Mouse (Mus musculus): Measurements from ENCODE around the gene Megf11. TPM values are rescaled to one million over a fixed set of nuclear protein-coding genes. Genes with fewer than 3 reads are reported as not detected.

Gene Megf11
- total RNA-seq, 2 experiments from 2014 or later, result 2.0 to 3.0 TPM

DNA sequence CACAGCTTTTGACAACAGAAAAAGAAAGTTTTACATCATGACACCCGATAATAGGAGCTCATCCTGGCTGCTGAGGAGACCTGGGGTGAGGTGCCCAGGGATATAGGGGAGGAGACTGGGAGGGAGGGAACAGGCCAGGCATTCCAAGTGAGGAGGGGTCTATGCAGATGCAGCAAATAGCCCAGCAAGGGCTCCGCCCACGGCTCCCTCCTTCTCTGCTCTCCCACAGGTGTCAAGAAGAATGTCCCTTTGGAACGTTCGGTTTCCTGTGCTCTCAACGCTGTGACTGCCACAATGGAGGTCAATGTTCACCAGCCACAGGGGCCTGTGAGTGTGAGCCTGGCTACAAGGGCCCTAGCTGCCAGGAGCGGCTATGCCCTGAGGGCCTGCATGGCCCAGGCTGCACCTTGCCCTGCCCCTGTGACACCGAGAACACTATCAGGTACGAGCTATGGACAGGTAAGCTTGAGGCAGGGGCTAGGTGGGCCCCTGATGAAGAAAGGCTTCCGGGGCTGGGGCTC lies 267.5 kb downstream of the Megf11 start:
- DNase-seq, result no peak

DNA sequence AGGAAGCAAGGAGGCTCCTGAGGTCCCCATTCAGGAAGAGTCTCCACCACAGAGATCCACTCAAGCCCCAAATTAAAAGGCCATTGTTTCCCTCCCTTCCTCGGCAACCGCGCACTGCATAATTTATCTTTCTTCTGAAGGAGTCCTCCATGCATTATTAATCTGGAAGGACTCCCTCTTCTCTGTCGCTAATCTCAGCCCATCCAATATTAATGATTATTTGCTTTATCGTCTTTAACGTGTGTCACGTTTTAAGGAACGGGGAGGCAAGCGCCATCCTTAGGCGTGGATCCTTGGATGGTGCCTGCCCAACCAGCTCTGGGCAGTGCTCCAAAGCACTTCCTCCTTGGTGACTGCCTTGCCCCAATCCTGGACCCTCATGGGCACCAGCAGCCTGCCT lies 269.3 kb downstream of the Megf11 start:
- no peak for DNase-seq

DNA sequence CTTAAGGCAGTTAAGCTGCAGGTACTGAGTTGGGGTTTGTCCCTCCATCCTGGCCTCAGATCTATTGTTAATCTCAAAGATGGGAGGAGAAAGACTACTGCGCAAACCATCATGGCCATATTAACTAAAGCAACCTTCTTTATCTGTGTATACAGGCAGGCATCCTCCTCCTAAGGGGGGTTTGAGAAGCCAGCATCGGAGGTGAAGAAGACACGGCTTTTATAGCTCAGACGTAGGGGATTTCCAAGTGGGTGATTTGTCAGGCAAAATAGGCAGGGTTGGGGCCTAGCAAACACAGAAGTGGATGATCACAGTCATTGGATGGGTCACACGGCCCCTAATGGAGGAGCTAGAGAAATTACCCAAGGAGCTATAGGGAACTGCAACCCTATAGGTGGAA lies 271.2 kb downstream of the Megf11 start:
- no peak for DNase-seq

DNA sequence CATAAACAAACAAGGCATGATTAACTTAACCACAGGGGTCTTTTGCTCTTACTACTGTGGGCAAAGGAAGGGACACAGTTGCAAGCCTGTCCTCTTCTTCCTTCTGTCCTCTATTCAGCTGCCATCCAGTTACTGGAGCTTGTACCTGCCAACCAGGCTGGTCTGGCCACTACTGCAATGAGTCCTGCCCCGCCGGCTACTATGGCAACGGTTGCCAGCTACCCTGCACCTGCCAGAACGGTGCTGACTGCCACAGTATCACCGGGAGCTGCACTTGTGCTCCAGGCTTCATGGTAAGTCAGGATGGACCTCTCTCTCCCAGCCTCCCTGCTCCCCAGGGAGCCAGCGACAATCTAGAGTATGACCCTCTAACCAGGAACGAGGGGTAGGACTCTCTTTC lies 274.8 kb downstream of the Megf11 start:
- DNase-seq, result no peak

DNA sequence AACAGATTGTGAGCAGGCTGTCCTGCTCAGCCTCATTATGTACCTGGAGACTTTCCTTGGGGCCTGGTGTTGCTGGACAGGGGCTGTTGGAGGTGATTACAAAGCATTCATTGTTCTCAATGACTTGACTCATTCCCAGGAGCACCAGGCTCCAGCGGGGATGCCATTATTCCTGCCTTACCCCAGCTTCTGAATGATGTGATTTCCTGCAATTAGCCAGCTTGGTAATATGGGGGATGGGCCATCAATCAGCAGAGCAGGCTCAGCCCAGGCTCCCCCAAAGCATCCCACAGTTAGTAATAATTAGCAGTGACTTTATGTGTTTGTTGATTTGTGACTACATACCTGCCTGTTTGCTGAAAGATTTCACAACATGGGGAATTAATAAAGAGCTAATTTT lies 279.2 kb downstream of the Megf11 start:
- no peak for DNase-seq

DNA sequence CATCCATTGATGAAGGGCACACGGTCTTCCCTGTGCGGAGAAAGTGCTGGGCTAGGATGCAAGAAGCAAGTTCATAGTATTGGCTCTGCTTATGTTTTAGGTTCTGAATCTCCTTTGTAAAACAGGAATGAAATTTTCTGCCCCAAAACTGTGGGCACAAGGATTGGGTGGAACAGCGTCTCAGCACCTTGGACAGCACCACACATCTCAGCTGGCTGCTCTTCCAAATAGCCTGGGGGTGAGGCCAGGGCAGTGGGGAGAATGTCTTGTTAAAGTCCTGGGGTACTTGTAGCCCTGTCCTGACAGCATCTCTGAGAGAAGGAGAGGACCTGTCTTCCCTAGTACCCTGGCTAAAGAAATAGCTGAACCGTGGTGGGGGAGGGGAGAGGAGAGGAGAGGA lies 281.1 kb downstream of the Megf11 start:
- peak; percentile 62 for DNase-seq

DNA sequence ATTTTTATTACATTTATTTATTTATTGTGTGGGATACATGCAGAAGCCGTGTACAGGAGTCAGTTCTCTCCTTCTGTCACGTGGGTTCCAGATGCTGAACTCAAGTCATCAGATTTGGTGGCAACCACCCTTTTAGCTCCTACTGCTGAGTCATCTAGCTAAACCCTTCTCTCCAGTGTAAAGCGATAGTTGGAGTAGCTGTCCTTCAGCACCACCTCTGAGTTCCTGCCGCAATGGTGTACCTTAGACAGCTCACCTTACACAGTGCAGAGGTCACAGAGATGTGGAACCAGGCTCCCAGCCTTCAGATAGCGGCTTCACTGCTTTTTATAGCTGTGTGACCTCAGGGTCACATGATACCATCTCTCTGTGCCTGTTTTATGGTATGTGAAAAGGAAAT lies 282.1 kb downstream of the Megf11 start:
- DNase-seq, result peak; percentile 26

DNA sequence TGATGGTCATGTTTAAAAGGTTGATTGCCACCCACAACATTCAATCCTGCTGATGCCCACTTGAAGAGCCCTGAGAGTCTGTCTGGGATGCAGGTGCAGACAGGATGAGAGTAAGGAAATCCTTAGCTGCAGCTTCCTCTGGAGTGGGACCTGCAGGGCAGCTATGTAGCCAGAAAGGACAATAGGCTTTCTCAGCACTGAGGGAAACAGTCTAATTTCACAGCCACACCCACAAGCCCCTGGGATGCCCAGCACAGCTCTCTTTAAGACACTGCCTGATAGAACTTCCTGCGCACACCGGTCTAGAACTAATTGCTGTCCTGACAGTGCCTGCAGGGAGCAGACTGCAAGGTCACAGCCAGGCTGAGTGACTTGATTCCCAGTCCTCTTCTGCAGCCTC lies 282.6 kb downstream of the Megf11 start:
- DNase-seq, result no peak

DNA sequence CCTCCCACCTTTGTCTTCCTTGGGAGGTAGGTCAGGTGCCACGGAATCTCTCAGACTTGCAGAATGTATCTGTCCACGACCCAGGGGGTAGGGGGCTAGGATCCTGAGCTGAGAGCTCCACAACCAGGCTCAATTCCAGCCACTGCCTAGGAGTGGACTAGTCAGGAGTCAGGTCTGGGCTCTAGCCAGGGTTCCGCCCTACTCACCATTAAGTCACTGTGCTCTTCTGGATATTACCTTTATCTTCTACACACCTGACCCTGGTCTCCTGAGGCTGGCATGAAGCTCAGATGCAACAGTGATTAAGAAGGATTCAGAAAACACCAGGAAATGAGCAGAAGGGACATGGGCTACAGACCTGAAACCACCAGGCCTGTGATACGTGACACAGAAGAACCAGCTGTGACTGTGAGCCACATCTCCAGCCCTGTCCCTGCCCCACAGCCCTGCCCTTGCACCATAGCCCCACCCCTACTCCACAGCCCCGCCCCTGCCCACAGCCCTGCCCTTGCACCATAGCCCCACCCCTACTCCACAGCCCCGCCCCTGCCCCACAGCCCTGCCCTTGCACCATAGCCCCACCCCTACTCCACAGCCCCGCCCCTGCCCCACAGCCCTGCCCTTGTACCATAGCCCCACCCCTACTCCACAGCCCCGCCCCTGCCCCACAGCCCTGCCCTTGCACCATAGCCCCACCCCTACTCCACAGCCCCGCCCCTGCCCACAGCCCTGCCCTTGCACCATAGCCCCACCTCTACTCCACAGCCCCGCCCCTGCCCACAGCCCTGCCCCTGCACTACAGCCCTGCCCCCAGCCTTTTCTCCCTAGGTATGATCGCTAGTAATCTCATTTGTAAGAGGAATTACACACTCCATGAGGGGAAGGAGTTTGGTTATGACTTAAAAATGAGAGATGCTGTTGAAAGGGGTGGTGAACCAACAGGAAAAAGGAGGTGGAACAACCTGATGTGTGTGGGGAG lies 286.2 kb downstream of the Megf11 start:
- DNase-seq, result peak; percentile 21

DNA sequence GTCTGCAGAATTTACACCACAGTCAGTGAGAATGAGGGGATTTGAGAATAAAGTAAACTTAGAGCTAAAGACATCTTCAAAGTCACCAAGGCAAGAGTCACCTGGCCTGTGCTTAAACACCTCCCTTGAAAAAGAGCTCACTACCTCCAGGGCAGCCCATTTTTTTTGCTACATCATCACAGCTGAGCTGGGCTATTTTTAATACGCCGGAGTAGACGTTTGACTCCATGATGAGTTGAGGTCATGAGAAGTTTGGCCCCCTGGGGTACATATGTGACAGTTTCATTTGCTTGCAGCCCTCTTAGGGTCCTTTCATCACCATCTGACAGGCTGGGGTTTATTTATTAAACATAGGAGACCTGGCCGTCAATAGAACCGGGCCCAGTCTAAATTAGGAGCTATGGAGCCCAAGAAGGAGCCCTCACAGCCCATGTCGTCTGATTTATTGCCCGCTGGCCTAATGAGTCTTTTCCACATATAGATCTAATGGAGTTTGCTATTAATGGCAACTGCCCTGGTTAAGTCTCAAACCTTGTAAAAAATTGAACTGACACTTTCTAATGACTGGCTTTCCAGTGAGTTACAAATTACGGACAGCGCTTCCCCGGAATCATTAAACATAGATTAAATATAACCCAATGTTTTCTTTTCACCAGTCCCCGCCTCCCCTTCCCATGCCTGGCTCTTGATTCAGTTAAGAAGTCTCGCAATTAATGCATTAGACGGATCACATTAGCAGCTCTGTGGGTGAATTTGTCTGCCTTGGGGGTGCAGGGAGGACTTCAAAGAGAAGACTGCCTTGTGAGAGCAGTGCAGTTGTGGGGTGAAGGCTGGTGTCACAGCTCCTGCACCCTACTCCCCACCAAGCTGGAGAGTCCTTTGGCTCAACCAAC lies 301.9 kb downstream of the Megf11 start:
- DNase-seq, result no peak

DNA sequence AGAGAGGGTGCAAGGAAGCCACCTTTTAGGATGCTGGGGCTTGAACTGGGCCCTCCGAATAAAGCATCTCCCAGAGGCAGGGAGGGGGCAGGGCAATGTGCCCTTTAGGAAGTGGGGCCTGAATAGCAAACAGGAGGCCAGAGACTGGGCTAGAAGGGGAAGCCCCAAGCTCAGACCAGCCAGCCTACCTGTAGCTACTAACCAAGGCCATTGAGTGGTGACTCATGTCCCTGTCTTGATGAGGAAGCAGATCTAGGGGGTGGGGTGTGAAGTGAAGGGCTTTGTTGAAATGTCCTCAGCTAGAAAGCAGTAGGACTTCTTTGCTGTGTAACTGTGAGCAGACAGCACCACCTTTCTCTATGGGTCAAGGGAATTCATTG lies 302.6 kb downstream of the Megf11 start:
- DNase-seq, result peak; percentile 31

DNA sequence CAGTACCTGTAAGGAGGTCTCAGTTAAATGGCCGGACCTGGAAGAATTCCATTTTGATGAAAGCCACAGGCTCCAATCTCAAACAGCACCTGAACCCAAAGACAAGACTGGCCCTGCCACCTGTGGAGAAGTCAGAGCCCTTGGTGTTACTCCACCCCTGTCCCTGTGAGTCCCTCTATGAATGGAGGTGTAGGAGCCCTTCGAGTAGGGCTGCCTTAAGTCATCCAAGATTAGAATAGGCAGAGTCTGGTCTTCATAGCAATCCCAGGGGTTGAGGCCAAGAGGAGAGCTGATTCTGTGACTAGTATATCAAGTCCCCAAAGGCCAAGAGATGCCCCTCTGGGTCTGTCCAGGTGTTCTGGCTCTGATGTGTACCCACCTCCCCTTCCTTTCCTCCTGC lies 305.3 kb downstream of the Megf11 start:
- DNase-seq, result no peak

DNA sequence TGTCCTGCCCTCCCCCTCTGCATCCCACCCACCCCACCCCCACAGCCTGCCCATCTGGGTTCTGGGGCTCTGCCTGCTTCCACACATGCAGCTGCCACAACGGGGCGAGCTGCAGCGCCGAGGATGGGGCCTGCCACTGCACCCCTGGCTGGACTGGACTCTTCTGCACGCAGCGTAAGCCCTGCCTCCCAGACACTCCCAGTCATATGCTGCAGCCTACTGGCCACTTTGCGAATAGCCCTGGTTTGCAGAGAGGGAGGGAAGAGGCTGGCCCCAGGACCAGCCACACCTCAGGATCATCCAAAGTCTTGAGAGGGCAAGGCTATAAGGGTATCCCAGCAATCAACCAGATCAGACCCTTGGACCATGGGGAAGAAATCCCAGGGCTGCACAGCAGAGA lies 305.8 kb downstream of the Megf11 start:
- peak; percentile 78 for DNase-seq

DNA sequence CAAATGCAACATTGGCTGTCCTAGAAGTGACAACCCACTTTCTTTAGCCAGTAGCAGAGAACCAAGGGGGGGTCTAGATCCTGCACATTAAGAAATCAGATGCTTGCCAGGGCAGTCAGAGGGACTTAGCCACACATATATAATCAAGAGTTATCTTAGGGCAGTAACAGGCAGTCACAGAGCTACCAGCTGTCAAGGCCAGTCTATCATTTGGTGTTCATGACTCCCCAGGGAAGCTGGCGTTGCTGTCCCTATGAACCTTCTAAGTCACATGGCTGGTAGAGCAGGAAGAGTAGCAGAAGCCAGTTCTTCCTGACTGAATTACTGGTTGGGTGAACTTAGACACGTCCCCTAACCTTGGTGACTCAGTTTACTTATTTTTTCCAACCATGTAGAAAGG lies 307.7 kb downstream of the Megf11 start:
- DNase-seq, result no peak

DNA sequence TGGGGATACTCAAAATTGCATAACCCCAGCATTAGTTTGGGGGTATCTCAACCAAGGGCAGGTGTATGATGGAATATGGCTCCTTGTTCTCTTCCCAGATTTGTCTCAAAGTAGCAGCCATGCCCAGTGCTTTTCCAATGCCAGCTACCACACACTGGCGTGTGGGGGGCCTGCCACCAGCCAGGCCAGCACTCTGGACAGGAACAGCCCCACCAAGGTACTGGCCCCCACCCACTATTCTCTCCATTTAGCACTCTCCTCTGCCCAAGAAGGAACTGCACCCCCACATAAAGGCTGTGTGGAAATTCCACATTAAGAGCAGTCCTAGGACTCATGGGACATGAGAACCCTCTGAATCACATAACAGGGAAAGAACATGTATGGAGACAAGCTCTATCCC lies 309.8 kb downstream of the Megf11 start:
- no peak for DNase-seq

DNA sequence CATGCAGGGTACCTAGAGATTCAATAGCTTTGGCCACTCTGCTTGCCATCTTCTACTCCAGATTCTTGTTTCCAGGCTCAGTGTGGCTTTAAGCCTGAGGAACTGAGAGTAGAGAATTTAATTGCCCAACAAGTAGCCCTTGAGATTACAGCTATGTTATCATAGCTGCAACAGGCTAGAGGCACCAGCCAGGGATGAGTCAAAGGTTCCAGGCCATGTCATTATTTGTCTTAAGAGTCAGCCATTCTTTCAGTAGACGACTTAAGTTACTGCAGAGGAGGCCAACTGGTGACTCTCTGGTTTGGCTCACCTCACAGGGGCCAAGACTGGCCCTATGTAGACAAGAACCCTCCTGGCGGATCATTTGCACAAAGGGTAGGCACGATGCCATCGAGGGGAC lies 311.0 kb downstream of the Megf11 start:
- DNase-seq, result no peak

DNA sequence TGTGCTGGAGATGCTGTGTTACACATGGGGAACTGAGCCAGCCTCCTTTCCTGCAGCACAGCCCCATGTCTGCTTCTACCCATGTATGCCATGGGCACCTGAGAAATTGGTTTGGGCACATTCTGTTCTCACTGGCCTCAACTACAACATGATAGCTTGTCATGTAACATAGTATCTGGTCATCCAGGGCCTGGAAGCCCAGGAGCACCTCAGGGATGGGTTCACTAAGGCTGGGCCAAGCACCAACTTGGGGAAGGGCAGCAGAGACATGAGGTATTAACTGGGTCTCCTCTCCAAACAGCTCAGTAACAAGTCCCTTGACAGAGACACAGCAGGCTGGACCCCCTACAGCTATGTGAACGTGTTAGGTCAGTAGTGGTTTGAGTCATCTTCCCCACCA lies 311.6 kb downstream of the Megf11 start:
- DNase-seq, result no peak

DNA sequence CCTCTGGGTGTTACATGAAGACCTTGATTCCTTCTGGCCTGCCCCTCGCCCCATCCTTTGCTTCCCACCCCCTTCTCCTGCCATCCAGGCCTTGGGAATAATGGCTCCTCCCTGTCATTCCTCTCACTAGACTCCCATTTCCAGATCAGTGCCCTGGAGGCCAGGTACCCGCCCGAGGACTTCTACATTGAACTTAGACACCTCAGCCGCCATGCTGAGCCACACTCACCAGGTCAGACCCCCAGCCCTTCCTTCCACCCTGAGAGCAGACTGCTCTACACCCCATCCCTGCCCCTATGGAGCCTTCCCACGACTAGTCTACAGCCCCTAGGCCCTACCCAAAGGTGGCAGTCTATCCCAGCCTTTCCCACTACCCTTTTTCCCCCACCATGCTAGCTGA lies 312.3 kb downstream of the Megf11 start:
- no peak for DNase-seq

DNA sequence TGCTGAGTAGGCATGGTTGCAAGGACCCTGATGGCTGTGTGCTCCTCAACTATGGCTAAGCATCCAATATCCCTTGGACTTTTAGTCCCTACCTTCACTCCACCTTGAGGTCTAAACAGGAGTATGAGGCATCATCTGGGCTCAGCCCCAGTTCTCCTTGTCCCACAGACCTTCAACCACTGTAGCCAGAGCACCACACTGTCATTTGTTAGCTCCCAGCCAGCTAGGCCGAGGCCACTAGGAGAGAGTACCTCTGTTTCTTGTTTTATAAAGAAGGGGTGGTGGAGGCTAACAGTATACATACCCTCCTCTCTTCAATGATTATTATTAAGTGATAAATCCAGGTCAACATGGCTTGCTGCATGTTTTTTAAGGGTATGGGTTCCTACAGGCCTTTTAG lies 313.2 kb downstream of the Megf11 start:
- no peak for DNase-seq

DNA sequence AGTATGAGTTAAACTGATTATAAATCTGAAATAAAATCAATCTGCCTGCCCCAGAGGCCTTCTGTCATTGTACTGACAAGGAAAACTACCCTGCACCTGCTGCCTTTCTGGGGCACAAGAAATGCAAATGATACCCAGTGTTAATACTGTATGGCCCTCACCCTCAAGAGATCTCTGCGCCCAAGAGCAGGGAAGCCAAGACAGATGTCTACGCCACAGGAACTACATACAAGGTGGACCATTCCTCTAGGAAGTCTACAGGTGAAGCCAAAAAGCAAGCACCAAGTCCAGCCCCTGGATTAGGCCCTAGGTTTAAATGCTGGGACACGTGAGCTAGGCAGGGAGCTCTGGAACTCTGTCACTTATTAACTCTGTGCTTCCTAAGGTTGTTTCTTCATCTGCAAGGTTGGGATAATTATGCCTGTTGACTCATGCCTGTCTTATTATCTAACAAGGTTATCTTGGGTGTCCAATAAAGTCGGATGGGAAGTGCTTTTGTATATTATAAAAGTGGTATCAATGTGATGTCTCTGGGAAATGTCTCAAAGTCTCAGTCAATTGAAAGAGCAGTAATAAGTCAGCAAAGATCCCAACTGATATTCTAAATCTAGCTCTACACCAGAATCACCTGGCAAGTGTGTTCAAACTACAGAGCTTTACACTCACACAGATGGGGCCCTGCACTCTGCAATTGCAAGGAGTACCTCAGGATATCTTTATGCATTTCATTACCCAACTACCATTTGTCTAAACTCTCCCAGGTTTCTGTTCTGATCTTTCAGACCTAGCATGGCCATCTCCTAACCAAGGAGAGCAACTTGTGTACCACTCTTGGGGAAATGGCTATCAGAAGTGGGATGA lies 315.3 kb downstream of the Megf11 start:
- no peak for DNase-seq

DNA sequence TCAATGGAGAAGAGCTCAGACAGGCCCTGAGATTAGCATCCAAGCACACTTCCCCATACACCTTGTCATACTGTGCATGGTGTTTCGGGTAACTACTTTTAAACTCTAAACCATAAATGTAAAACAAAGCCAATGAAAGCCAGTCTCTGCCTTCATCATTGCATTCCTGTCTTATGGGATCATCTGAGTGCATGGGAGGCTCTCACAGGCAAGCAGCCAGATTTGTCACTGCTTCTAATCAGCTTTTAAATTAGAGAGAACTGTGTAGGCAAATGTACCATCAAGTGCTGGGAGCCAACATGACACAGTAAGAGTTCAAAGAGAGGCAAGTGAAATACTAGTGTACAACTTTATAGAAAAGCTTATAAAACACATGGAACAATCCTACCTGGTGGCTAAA lies 316.2 kb downstream of the Megf11 start:
- no peak for DNase-seq

DNA sequence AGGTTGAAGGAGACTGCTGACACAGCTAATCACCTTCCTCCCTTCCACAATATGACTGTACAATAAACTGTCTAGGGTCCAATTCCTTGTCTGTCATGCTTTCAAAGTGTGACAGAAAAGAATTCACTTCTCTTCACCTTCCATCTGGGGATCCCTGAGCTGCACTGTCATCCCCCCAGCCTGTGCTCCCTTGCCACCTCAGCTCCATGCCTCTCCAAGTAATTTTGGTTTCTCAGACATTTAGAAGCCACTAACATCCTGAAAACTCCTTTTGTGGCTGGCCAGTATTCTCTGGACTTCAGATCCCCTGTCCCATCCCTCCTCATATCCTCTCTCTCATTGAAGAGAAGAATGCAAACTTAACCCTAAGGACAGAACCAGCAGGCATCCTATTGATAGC lies 317.0 kb downstream of the Megf11 start:
- DNase-seq, result no peak
